Mouse (Mus musculus) C2C12 (cell line): Measurements from ENCODE around the gene Ctnna2.

Experiments
- CEBPB ChIP-seq: IDR thresholded peaks from one replicate; pipeline ENCODE4 v1.6.1; 2011; ENCODE audit warnings: low read depth, mild to moderate bottlenecking, control low read depth, moderate library complexity
- CTCF ChIP-seq: IDR thresholded peaks from one replicate; pipeline ENCODE4 v1.5.1; 2011; ENCODE audit not compliant: control insufficient read depth, insufficient read depth, insufficient read length
- FOSL1 ChIP-seq: IDR thresholded peaks from one replicate; pipeline ENCODE4 v1.8.0; 2011; ENCODE audit warnings: mild to moderate bottlenecking, low read length; ENCODE audit not compliant: poor library complexity, insufficient read depth, severe bottlenecking
- MAX ChIP-seq: IDR thresholded peaks from one replicate; pipeline ENCODE4 v1.6.1; 2011; ENCODE audit warnings: mild to moderate bottlenecking, control low read depth
- MYOG ChIP-seq: IDR thresholded peaks from one replicate; pipeline ENCODE4 v1.6.1; 2011; ENCODE audit not compliant: control insufficient read depth, insufficient read length; ENCODE audit errors: extremely low read depth
- USF1 ChIP-seq: IDR thresholded peaks from one replicate; pipeline ENCODE4 v1.6.1; 2011; ENCODE audit warnings: low read depth, mild to moderate bottlenecking, control low read depth, moderate library complexity

- TF ChIP-seq CTCF (no peak), MAX (no peak), USF1 (no peak), MYOG (no peak), CEBPB (no peak), FOSL1 (no peak)
These were observed 909.9 kb downstream of the Ctnna2 start for GRCm38 (mm10) chr6:77069595-77069994.
